Mouse (Mus musculus): ENCODE results near the gene Muc1. TPM values are rescaled to one million over a fixed set of nuclear protein-coding genes. Genes with fewer than 3 reads are reported as not detected.
A peak's percentile ranks its signal among the peaks of the same experiment; 100 is the strongest.
"Not testable (repeated sequence)": the region's sequence is repeated elsewhere in the genome, so short reads cannot be mapped to it uniquely, and the experiment has no call there.

Muc1 gene
- polyA plus RNA-seq, 1 experiment from 2014 or later, result 1.7 TPM

DNA sequence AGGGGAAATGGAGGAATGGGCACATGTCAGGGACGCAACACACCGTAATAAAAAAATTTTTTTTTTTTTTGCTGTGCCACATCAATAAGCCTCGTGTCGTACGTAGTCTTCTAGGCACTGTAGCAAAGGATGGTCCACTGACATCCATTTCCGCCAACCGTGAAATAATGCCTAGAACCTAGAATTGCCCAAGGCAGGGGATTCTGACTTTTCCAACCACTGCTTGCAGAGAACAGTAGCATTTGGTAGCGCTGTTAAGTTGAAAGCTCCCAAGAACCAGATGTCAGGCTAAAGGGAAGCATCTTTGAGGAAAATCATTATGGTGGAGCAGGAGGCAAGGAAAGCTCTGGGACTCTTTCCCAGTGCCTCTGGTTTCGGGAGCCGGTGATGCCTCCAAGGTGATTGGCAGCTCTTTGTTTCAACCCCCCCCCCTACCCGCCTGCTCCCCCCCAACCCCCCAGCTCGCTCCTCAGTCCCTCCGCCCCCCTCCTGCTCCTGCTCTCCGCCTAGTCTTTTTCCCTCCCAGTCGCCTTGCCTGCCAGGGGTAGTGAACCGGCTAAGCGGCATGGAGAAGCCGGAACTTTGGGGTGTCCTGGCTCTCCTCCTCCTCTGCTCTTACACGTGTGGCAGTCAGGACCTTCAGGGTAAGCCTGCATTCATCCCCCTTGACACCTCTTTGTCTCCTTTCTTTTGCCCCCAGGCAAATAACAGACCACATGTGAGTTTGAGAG is 14.0 kb upstream of the Muc1 start, which contains the start of gene Thbs3:
Gene Thbs3, plus strand, starts transcription at position 500 of the 731 bp plus-strand sequence.
- peaks cover 73% of the 10 kb centered on the region for H3K4me1 ChIP-seq
- no peaks in the 10 kb centered on the region for H3K9me3 ChIP-seq
- H3K27me3 ChIP-seq (ENCODE audit: poor library complexity, severe bottlenecking), result no peaks in the 10 kb centered on the region
- H3K4me3 ChIP-seq, result peak within 1 kb of the TSS; percentile 78
- DNase-seq (ENCODE audit: extremely low spot score, low spot score), result peak; percentile 80
- peak within 1 kb of the TSS; percentile 98 for H3K27ac ChIP-seq
- H3K36me3 ChIP-seq (replicated peaks), result peaks cover 50% of the 10 kb centered on the region
- under 1% methylated on average over 19 of the region's 19 CpGs for WGBS

GRCm38 (mm10) chr3:89215853-89216252 is 13.0 kb upstream of the Muc1 start:
- H3K4me3 ChIP-seq, result peak overlapping the region; percentile 78
- peak overlapping the region; percentile 98 for H3K27ac ChIP-seq
- no peaks in the 10 kb centered on the region for H3K9me3 ChIP-seq
- DNase-seq (ENCODE audit: extremely low spot score, low spot score), result peak; percentile 85
- H3K36me3 ChIP-seq (replicated peaks), result peaks cover 47% of the 10 kb centered on the region
- H3K4me1 ChIP-seq, result peaks cover 80% of the 10 kb centered on the region
- 0% methylated on average over 6 of the region's 6 CpGs for WGBS
- H3K27me3 ChIP-seq (ENCODE audit: poor library complexity, severe bottlenecking), result no peaks in the 10 kb centered on the region

DNA sequence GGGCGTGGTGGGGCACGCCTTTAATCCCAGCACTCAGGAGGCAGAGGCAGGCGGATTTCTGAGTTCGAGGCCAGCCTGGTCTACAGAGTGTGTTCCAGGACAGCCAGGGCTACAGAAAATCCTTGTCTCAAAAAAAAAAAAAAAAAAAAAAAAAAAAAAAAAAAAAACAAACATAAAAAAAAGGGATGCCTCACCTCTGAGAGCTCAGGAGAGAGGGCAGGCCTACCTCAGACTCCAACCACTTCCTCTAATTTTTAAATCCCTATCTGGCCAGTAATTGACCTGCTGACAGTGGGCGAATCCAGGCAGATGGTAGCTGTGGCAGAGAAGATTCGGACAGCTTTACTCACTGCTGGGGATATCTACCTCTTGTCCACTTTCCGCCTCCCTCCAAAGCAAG is 12.4 kb upstream of the Muc1 start:
- peak overlapping the region; percentile 78; the same call in 1 of the 2 replicates for H3K4me3 ChIP-seq
- WGBS, result 80% methylated on average over 7 of the region's 7 CpGs
- peaks cover 47% of the 10 kb centered on the region for H3K36me3 ChIP-seq (replicated peaks)
- H3K27me3 ChIP-seq (ENCODE audit: poor library complexity, severe bottlenecking); DNase-seq (ENCODE audit: extremely low spot score, low spot score); H3K9me3 ChIP-seq: not testable (repeated sequence)
- H3K27ac ChIP-seq, result peak overlapping the region; percentile 98
- peaks cover 86% of the 10 kb centered on the region for H3K4me1 ChIP-seq

GRCm38 (mm10) chr3:89218271-89218670 is 10.6 kb upstream of the Muc1 start:
- 0 out of 2 replicates have a peak overlapping the region, but pooled peaks have one; percentile 1 for H3K4me3 ChIP-seq
- no peak for DNase-seq (ENCODE audit: extremely low spot score, low spot score)
- no peaks in the 10 kb centered on the region for H3K9me3 ChIP-seq
- peaks cover 64% of the 10 kb centered on the region for H3K36me3 ChIP-seq (replicated peaks)
- H3K27ac ChIP-seq, result peak overlapping the region; percentile 62; the same call in 1 of the 2 replicates
- peaks cover 91% of the 10 kb centered on the region for H3K4me1 ChIP-seq
- 80% methylated on average over 1 of the region's 1 CpGs for WGBS
- no peaks in the 10 kb centered on the region for H3K27me3 ChIP-seq (ENCODE audit: poor library complexity, severe bottlenecking)

DNA sequence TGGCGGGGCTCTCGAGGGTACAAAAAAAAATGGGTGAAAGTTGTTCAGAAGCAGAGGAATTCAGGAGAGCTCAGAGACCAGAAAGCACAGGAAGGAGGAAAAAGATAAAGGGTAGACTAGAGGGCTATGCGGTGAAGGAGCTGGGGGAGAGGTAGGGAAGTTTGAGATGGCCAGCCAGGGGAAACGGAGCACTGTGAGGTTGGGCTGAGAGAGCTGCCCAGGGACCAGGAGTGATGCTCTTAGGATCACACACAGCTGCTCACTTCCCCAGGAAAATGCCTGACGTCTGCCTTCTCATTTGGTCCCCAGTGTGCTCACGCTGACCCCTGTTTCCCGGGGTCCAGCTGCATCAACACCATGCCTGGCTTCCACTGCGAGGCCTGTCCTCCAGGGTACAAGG is 9.3 kb upstream of the Muc1 start:
- no peaks in the 10 kb centered on the region for H3K9me3 ChIP-seq
- DNase-seq (ENCODE audit: extremely low spot score, low spot score), result no peak
- 55% methylated on average over 8 of the region's 8 CpGs for WGBS
- H3K27me3 ChIP-seq (ENCODE audit: poor library complexity, severe bottlenecking), result no peaks in the 10 kb centered on the region
- H3K4me3 ChIP-seq, result no peak overlapping the region
- H3K36me3 ChIP-seq (replicated peaks), result peaks cover 76% of the 10 kb centered on the region
- H3K27ac ChIP-seq, result peak overlapping the region; percentile 62
- peaks cover 94% of the 10 kb centered on the region for H3K4me1 ChIP-seq

DNA sequence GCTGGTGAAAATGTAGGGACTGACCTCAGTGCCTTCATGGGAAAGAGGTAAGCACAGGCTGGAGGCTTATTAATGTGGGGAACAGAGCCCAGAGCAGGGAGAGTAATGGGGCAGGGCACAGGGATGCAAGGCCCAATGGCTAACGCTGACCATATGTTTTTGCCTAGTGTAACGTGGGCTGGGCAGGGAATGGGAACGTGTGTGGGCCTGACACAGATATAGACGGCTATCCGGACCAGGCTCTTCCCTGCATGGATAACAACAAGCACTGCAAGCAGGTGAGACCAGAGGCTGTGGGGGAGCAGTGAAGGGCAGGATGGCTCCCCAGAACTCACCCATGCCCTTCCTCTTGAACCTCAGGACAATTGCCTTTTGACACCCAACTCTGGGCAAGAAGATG is 7.7 kb upstream of the Muc1 start:
- Histone ChIP-seq H3K9me3 (no peaks in the 10 kb centered on the region), H3K27ac (peak overlapping the region; percentile 22; the same call in 1 of the 2 replicates), H3K27me3 (ENCODE audit: poor library complexity, severe bottlenecking) (peaks cover 10% of the 10 kb centered on the region), H3K36me3 (replicated peaks) (peaks cover 91% of the 10 kb centered on the region), H3K4me3 (peak overlapping the region; percentile 13; the same call in 1 of the 2 replicates), H3K4me1 (peaks cover 94% of the 10 kb centered on the region)
- WGBS, result 69% methylated on average over 5 of the region's 5 CpGs
- DNase-seq (ENCODE audit: extremely low spot score, low spot score), result no peak

- WGBS, result 56% methylated on average over 11 of the region's 11 CpGs
Measured at GRCm38 (mm10) chr3:89224796-89225195, 4.1 kb upstream of the Muc1 start.

DNA sequence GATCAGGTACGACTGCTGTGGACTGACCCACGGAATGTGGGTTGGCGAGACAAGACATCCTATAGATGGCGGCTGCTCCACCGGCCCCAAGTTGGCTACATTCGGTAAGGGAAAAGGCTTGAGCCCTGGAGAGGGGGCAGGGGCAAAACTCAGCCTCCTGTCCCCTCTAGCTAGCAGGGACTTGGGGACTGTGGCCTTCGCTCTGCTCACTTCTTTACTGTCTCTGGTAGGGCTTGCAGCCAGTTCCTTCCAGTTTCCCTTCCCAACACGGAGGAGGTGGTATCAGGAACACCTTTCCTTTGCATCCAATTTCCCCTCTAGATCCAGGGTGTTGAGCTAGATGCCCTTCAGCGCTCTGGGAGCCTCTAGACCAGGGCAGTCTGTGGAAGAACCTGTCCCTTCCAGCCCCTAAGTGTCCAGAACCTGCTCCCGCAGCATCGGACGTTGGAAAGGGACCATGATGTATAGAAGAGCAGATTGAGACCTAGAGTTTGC is 3.5 kb upstream of the Muc1 start:
- Histone ChIP-seq H3K9me3 (no peaks in the 10 kb centered on the region), H3K4me1 (peaks cover 95% of the 10 kb centered on the region), H3K4me3 (peak overlapping the region; percentile 91), H3K36me3 (replicated peaks) (peaks cover 59% of the 10 kb centered on the region), H3K27ac (peak overlapping the region; percentile 99), H3K27me3 (ENCODE audit: poor library complexity, severe bottlenecking) (peaks cover 32% of the 10 kb centered on the region)
- 20% methylated on average over 12 of the region's 12 CpGs for WGBS
- peak; percentile 34 for DNase-seq (ENCODE audit: extremely low spot score, low spot score)

More at GRCm38 (mm10) chr3:89224796-89225195, 4.1 kb upstream of the Muc1 start:
- H3K36me3 ChIP-seq (replicated peaks), result peaks cover 60% of the 10 kb centered on the region
- peaks cover 26% of the 10 kb centered on the region for H3K27me3 ChIP-seq (ENCODE audit: poor library complexity, severe bottlenecking)
- H3K27ac ChIP-seq, result peak overlapping the region; percentile 99
- H3K4me3 ChIP-seq, result peak overlapping the region; percentile 91
- no peak for DNase-seq (ENCODE audit: extremely low spot score, low spot score)
- H3K4me1 ChIP-seq, result peaks cover 96% of the 10 kb centered on the region
- no peaks in the 10 kb centered on the region for H3K9me3 ChIP-seq

DNA sequence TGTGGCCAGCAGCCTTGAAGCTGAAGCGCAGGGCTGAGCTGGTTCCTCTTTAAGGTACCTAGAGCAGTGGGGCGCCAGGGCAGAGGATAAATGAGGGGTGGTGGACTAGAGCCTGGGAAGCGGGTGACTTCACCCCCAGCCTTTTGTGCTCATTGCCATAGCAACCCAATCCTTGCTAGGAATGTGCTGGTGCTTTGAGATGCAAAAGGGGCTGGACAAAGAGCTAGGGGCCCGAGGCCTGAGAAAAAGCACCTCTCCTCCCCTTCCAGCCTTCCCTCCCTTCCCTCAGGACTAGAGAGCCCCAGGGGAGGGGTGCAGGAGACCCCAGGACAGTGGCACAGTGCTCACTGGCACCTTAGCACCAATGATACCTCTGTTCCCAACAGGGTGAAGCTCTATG is 2.9 kb upstream of the Muc1 start:
- H3K27ac ChIP-seq, result peak overlapping the region; percentile 99
- no peaks in the 10 kb centered on the region for H3K9me3 ChIP-seq
- peak overlapping the region; percentile 91 for H3K4me3 ChIP-seq
- peaks cover 61% of the 10 kb centered on the region for H3K36me3 ChIP-seq (replicated peaks)
- peaks cover 34% of the 10 kb centered on the region for H3K27me3 ChIP-seq (ENCODE audit: poor library complexity, severe bottlenecking)
- peaks cover 92% of the 10 kb centered on the region for H3K4me1 ChIP-seq
- peak; percentile 92 for DNase-seq (ENCODE audit: extremely low spot score, low spot score)
- 5% methylated on average over 4 of the region's 4 CpGs for WGBS

- WGBS, result 6% methylated on average over 11 of the region's 11 CpGs
- no peaks in the 10 kb centered on the region for H3K9me3 ChIP-seq
- H3K4me3 ChIP-seq, result peak overlapping the region; percentile 91
- no peak for DNase-seq (ENCODE audit: extremely low spot score, low spot score)
- H3K4me1 ChIP-seq, result peaks cover 88% of the 10 kb centered on the region
- peaks cover 36% of the 10 kb centered on the region for H3K27me3 ChIP-seq (ENCODE audit: poor library complexity, severe bottlenecking)
- peak overlapping the region; percentile 99 for H3K27ac ChIP-seq
- H3K36me3 ChIP-seq (replicated peaks), result peaks cover 57% of the 10 kb centered on the region
Measured at GRCm38 (mm10) chr3:89226361-89226760, 2.5 kb upstream of the Muc1 start.

GRCm38 (mm10) chr3:89226900-89227299 is 2.0 kb upstream of the Muc1 start, which contains the start of gene Mtx1:
Gene Mtx1 (minus strand): TSS chr3:89227088.
- under 1% methylated on average over 21 of the region's 21 CpGs for WGBS
- H3K27me3 ChIP-seq (ENCODE audit: poor library complexity, severe bottlenecking), result peaks cover 41% of the 10 kb centered on the region
- H3K4me3 ChIP-seq, result peak within 1 kb of the TSS; percentile 91
- no peak for DNase-seq (ENCODE audit: extremely low spot score, low spot score)
- no peaks in the 10 kb centered on the region for H3K9me3 ChIP-seq
- peak within 1 kb of the TSS; percentile 99 for H3K27ac ChIP-seq
- peaks cover 52% of the 10 kb centered on the region for H3K36me3 ChIP-seq (replicated peaks)
- H3K4me1 ChIP-seq, result peaks cover 87% of the 10 kb centered on the region

- Histone ChIP-seq H3K27me3 (ENCODE audit: poor library complexity, severe bottlenecking) (peaks cover 43% of the 10 kb centered on the region), H3K4me3 (peak overlapping the region; percentile 91), H3K27ac (peak overlapping the region; percentile 99), H3K4me1 (peaks cover 85% of the 10 kb centered on the region), H3K9me3 (no peaks in the 10 kb centered on the region), H3K36me3 (replicated peaks) (peaks cover 48% of the 10 kb centered on the region)
- 1% methylated on average over 41 of the region's 41 CpGs for WGBS
- DNase-seq (ENCODE audit: extremely low spot score, low spot score), result peak; percentile 98
Measured at GRCm38 (mm10) chr3:89227307-89228179, 1.3 kb upstream of the Muc1 start.
